Mouse (Mus musculus) E14TG2a.4 (cell line): Measurements from ENCODE around the gene Gm28048.

Source experiments
- CTCF ChIP-seq: conservative IDR thresholded peaks from 2 replicates; pipeline ENCODE4 v1.5.1; 2014; ENCODE audit warnings: low read length
- NANOG ChIP-seq: IDR thresholded peaks from 2 replicates; pipeline ENCODE4 v1.6.1; 2014; ENCODE audit warnings: borderline replicate concordance, low read length, mixed read lengths
- POU5F1 ChIP-seq: IDR thresholded peaks from 2 replicates; pipeline ENCODE4 v1.6.1; 2014; ENCODE audit warnings: low read length, borderline replicate concordance

DNA sequence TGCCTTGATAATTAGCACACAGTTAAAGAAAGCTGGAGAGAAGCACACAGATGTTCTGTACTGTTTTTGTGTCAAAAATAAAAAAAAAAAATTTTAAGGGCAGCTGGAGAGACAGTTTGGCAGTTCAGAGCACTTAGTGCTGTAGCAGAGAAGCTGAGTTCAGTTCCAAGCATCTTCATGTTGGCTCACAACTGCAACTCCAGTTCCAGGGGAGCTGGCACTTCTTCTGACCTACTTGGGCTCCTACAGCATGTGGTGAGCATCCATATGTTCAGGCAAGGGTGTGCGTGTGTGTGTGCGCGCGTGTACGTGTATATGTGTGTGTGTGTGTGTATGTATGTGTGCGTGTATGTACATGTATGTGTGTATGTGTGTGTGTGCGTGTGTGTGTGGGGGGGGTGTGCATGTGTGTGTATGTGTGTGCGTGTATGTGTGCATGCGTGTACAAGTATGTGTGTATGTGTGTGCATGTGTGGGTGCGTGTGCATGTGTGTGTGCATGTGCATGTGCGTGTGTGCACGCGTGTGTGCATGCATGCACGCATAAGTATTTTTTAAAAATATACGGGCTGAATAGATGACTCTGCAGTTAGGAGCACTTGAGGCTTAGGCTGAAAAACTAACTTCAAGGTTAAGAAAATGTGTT lies 152.8 kb downstream of the Gm28048 start:
- TF ChIP-seq CTCF, result no peak
- TF ChIP-seq POU5F1, result no peak
- TF ChIP-seq NANOG, result no peak
